Mouse (Mus musculus) left cerebral cortex, adult 9 months (tissue): ENCODE data around the gene Golga3.

Experiments used
- DNase-seq, 2 experiments: peaks; one replicate each; pipeline ENCODE4 v3.0.0; 2022; ENCODE audit warnings: low spot score in 2 of 2

Gene Golga3

DNA sequence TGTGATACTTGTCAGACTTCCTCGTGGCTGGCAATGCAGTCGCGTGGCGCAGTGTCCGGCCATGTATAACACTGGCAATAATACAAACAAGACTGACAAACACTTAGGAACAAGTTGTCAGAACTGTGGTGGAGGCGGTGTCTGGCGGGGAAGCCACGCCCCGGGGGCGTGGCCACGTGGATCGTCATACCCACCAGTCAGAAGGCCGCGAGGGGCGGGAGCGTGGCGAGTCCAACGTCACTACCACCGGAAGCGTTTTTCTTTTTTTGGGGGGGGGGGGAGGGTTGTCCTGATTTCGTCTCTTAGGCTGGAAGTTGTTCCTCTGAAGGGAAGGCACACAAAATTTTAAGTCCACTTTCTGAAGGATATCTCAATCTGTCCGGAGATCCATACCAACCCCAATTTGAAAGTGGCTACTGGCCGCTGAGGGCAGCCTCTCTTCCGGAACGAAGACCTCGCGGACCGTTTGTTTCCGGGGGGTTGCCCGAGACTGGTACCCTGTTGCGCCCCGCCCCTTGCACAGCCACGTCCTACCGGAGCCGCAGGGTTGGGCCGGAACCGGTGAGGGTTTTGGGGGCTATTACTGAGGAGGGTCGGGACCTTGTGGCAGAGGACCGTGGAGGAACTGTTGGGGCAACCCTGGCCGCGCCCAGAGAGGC, at the start of gene Golga3:
TSS of gene Golga3 (plus strand) at position 340 of the 659 bp plus-strand sequence.
- DNase-seq = peak; percentile 73 to 90

DNA sequence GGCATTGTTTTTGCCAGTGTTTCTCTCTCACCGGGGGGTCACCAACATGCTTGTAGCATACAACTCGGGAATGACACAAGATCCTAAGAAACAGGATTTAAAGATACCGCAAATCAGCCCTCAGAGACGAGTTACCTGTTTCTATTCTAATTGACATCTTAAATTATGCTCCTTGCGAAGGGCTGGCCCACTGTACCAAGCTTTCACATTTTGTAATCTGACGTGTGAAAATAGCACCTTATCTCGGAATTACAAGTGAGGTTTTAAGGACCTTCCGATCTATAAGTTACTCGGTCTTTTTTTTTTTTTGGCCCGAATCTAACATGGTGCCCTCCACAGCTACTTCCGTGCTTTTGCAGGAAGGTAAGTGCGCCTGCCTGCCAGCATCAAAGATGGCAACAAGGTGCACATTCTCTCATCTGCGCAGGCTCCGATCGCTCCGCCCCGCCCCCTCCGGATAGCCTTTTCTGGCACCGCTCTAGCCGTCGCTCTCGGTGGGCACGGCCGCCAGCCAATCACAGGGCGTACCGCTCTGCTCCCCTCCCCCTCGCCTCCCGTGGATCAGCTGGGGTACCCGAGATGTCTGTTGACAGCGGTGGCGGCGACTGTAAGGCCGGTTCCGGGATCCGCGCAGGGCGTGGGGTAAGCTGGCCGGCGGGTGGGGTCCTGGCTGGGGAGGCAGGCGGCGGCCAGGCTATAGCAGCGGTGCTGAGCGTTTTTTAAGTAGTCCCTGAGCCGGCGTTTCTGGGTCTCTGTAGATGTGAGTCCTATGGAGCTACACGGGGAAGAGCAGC, 41.0 kb upstream of the Golga3 start, which contains the start of gene Chfr:
TSS of gene Chfr (plus strand) at position 550 of the 794 bp plus-strand sequence.
- peak; percentile 97 to 100 for DNase-seq

DNA sequence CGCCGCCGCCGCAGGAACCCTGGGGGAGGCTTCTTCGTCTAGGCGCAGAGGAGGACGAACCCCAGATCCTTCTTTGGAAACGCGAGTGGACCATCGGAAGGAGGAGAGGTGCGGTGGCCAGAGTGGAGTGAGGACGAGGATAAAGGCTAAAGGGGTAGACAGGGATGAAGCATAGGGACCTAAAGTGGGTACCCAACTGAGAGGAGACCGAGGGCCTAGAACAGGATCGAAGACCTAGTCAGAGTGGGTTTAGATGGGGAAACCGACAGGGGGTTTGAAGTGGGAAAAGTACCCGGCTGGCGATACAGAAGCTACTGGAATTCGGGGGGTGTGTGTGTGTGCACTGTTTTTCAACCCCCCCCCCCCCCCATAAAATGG, 40.4 kb upstream of the Golga3 start:
- no peak for DNase-seq

DNA sequence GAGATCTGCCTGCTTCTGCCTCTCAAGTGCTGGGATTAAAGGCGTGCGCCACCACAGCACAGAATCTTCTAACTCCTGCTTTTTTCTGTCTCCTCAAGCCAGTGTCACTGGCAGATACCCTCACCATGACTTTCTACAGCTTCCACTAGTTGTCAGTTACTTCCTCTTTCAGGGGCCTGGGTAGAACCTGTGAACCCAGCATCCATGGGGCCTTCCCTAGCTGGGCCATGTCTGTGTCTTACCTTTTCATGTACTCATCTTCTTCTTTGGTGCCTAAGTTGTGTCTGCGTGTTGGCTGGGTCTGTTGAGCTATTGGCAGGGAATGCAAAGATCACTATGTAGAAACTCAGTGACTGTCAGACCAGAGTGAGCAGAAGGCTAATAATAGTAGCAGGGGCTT, 38.7 kb upstream of the Golga3 start:
- DNase-seq = no peak

DNA sequence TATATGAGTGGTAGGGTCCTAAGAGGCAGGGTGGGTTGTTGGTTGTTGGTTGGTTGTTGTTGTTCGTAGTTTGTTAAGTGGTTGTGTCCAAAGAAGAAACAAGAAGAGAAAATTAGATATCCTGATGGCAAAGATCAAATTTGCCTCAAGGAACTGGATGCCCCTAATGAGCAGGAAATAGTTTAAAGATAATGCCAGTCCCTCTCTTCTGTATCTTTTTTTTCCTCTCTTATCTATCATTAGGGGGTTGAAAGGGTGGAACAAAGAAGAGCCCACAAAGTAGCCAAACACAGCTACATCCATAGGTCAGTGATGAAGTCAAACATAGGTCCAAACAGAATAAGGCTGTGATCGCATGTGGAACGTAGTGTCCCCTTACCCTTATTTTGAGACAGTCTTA, 37.2 kb upstream of the Golga3 start:
- no peak for DNase-seq

DNA sequence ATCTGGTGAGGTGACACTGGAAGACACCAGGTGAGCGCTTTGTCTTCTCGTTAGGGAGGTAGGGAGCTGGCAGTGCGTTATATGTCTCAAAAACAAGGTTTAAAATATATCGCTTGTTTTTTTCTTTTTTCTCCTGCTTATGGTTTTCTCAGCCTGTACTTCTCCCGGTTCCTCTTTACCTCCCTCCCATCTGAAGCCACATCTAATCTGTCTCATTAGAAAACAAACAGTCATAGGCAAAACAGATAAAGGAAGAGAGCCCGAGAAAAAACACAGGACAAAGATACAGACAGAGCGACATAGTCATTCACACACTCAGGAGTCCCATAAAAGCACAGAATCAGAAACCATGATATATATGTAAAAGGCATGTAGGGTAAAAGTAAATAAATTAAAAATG, 36.1 kb upstream of the Golga3 start:
- no peak for DNase-seq

DNA sequence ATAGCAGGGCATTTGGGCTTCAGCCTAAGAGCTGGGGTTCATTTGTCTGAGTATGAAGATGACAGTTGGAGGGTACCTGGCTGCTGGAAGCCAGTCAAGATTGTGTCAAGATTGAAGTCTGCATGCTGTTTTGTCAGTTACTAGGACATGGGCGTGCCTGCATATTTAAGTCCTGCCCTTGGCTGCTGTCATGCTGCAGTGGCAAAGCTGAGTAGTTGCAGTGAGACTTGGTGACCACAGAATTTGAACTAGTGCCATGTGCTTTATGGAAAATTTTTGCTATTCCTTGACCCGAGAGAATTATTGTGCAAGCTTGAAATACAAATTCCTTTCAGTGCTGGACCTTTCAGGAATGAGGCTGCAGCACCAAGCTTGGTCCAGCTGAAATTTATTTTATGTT, 34.2 kb upstream of the Golga3 start:
- DNase-seq = no peak

DNA sequence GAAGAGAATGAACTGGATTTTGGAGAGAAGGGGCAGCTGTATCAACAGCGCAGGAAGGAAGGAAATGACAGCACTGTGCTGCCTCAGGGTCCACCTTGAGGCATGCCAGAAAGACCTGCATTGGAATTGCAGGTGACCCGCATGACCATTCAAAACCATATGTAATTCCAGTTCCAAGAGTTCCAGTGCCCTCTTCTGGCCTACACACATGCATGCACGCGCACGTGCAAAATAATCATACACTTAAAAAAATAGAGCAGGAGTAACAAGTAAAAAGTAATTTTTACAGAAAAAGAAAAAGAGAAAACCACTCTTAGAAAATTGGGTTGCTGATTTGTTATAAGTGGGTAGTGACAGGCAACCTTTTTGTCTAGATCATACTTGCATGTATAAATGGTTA, 33.5 kb upstream of the Golga3 start:
- DNase-seq = no peak

DNA sequence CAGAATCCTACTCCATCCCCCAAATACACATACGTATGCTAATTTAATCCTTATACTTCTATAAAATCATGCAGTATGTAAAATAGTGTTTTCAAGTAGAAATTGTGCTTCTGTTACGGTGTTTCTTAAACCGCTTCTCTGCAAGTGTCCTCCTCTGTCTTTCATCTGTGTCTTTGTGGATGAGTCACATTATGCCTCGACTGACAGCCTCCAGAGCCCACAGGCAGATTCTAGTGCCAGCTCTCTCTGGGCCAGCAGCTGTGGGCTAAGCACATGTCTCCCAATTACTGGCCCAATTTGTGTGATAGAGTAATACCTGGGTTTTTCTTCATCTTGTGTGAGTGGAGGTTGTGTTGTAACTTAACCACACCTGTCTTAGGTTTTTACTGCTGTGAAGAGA, 7.1 kb upstream of the Golga3 start:
- no peak for DNase-seq

DNA sequence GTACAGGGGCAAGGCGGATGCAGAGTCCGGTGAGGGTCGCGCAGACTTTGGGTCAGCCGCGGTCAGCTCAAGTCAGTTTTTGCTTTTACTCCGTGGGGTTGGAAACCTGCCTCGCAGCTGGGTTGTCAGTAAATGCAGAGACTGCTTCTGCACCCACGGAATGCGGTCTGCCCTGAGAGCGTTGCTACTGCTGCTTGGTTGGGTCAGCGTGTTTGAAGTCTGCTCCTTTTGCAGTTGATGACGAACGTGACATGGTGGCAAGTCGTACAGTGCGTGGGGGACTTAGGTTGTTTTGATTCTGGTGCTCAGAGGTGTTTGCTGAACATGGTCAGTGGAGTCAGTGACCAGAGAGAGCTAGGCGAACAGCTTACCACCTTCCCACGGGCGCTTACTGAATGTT, 520 bp downstream of the Golga3 start:
- DNase-seq = no peak

DNA sequence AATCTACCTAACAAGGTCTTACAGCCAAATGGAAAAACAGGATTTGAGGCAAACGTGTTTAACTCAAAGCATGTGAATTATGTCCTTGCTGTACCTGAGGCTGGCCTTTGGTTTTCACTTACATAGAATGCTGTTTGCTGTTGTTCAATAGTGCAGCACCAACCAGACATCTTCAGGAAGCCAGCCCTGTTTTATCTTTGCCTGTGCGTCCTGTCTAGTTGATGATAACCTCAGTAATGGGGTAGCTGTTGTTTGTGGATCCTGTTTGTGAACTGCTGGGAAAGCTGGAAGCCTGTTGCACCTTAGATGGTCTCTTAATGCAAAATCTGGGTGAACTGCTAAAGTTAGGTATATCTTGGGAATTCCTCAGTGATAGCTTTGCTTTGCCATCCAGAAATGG, 2.1 kb downstream of the Golga3 start:
- no peak for DNase-seq

DNA sequence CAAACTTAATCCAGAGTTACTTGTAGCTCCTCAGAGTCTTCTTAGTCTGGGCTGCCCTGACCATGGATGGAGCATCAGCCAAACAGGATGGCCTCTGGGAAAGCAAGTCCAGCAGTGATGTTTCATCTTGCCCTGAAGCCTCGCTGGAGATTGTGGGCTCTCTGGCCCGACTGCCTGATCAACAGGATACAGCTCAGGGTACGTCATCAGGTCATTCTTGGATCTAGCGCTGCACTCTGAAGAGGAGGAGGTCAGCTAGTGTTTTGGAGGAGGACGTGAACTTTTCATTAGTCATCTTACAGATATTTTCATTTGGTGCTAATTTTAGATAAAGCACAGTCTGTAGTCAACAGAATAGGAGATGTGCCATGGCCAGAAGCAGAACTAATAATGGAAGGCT, 5.2 kb downstream of the Golga3 start:
- no peak for DNase-seq

DNA sequence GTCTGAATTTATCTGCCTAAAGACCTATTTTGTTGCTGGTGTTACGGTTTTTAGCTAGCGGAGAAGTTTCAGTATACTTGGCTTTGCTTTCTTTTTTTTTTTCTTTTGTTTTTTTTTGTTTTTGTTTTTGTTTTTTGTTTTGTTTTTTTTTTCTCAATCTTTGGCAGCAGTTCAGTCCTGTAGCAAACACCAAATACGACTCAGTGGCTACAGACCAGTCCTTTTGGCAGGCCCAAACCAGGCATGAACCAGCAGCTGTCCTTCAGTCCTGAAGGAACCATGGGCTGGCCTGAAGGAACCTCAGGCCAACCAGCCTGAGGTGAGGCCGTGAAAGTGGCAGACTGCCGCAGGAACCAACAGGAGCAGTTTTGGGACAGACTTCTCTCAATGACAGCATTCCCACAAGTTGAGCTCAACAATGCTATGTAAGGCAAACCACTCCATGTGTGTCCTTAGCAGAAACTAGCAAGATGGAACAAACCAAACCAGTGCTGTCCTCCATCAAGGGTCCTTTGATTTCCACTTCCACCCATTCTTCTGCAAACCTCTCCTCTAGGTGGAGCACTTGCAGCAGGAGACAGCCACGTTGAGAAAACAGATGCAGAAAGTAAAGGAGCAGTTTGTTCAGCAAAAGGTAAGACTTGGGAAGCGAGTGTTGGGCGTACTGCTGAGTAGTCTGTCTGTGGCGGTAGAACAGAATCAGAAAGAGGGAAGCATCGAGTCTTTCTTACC, 26.8 kb downstream of the Golga3 start:
- DNase-seq = no peak

DNA sequence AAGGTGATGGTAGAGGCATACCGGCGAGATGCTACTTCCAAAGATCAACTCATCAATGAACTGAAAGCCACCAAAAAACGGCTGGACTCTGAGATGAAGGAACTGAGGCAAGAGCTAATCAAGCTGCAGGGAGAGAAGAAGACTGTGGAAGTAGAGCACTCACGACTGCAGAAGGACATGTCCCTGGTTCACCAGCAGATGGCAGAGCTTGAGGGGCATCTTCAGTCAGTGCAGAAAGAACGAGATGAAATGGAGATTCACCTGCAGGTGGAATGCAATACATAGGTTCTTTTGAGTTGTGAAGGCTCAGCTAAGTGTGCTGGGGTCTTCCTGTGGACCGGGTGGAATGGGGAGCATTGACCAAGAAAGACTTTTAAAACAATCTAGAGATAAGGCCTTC, 28.3 kb downstream of the Golga3 start:
- DNase-seq = no peak

DNA sequence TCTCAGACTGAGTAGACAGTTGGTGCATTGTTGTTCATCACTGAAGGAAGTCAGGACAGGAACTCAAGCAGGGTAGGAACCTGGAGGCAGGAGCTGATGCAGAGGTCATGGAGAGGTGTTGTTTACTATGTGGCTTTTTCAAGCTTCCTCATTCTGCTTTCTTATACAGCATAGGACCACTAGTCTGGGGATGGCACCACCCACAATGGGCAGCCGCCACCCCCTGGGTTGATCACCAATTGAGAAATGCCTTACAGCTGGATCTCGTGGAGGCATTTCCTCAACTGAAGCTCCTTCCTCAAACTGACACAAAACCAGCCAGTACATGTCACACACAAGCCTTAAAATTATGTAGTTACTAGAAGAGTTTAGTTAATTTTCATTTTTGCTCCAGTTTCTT, 34.8 kb downstream of the Golga3 start:
- DNase-seq = no peak

DNA sequence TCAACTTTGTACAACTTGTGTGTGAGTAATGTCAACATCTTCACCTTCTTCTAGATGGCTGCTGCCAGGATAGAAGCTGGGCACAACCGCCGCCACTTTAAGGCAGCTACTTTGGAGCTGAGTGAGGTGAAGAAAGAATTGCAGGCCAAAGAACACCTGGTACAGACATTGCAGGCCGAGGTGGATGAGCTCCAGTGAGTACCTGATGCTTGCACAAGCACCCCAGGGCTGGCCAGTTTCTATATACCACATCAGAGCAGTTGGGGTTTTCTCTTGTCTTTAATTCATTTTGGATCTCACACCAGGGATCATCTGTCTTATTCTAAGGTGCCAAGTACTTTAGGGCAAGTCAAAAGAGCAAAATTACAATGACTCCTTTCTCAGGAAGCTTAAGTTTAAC, 40.3 kb downstream of the Golga3 start:
- DNase-seq = no peak

DNA sequence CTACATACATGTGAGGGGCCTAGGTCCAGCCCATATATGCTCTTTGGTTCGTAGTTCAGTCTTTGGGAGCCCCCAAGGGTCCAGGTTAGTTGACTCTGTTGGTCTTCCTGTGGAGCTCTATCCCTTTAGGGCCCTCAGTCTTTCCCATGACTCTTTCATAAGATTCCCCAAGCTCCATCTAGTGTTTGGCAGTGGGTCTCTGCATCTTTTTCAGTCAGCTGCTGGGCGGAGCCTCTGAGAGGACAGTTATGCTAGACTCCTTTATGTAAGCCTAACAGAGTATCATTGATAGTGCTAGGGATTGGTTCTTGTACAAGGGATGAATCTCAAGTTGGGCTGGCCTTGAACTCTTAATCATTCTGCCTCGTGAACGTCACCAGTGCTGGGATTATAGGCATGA, 43.8 kb downstream of the Golga3 start:
- DNase-seq = no peak

DNA sequence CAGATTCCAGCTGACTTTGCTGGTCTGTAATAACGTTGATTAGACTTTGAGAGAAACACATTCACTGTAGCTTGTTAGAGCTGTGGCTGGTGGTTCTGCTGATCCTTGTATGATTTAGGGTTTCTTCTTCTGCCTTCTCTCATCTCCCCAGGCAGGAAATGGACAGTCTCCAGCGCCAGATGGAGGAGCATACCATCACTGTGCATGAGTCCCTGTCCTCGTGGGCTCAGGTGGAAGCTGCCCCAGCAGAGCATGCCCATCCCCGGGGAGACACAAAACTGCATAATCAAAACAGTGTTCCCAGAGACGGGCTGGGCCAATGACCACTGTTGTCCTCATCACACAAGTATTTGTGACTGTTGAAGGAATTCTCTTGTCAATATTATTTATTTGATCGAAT, 46.3 kb downstream of the Golga3 start:
- DNase-seq = no peak

DNA sequence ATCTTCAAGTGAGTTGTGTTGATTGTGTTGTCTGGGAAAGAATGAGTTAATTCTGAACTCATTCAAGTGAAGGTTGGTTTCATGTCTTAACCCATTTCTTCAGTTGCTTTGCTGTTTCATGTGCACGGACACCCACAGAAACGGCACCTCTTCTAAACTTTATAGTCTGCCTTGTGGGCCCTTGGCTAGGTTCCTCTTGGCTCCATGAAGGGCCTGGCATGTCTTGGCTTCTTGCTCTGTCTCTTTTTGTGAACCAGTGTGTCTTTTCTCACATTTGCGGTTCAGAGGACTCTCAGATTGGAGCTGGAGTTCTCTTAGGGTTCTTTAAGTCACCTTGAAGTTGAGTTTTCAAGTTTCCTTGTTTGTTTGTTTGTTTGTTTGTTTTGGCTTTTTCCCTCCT, 48.6 kb downstream of the Golga3 start:
- DNase-seq = no peak

DNA sequence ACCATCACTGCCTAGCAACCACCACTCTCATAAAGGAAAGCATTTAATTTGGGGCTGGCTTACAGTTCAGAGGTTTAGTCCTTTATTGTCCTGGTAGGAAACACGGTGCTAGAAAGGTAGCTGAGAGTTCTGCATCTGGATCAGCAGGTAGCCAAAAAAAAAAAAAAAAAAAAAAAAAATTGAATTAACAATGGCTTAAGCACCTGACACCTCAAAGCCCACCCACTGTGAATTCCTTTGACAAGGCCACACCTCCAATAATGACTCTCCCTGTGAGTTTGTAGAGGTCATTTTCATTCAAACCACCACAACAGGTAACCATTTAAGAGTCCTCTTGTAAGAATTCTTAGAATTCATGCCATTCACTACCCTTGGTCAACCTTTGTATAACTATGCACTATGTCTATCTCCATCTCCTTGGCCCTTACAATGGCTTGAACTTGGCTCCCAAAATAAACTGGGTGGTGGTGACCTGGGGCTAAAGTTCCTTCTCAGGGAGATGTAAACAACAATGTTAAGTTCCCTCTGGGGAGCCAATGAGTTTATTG, 50.9 kb downstream of the Golga3 start:
- no peak for DNase-seq

DNA sequence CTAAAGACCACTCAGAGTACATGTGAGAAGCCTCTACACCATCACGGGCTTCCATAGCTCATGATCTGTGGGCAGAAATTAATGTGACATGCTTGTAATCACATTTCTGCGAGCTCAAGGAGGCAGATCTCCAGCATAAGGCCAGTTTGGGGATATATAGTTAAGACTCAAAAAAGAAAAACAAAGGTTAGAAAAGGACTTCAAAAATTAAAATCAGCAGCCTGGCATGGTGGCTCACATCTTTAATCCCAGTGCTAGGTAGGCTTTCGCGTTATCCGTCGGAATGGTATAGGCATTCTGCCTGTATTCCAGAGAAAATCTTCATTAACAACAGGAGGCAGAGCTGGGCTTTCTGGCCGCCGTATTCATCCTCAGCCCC, 53.9 kb downstream of the Golga3 start:
- no peak for DNase-seq

DNA sequence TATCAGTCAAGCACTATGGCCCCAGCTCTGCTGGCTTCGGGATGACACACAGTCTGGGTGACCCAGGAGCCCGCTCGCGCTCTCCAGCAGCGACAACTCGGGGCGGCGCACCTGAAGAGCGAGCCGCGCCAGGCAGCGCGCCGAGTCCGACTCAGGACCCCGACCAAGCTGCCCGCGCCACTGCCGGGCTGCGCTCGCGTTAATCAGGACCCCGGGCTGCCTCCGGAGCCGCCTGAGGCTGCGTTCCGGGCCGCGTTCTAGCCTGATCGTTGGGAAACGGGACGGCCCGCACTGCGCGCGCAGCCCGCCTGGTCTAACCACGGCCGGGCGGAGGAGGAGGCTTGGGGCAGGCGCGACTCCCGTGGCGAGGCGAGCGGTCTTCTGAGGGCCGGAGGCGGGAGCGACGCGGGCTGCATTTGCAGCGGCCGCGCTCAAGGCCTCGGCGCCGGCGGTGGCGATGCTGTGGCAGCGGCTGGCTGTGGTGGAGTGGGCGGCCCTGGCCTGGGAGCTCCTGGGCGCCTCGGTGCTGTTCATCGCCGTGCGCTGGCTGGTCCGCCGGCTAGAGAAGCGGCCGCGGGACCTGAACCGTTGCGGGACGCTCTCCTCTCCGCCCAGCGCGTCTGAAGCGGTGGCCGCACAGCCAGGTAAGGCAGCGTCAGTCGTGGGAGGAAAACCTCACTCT, 54.4 kb downstream of the Golga3 start, which contains the start of gene Ankle2:
TSS of gene Ankle2 (plus strand) at position 225 of the 682 bp plus-strand sequence.
- peak; percentile 69 to 90 for DNase-seq
